Mouse (Mus musculus) layer of hippocampus, adult 11-12 months (tissue): ENCODE data around the gene Ddc.

Source experiments
- DNase-seq: peaks from one replicate; pipeline ENCODE4 v3.0.0; 2022; ENCODE audit warnings: low spot score

Ddc gene

DNA sequence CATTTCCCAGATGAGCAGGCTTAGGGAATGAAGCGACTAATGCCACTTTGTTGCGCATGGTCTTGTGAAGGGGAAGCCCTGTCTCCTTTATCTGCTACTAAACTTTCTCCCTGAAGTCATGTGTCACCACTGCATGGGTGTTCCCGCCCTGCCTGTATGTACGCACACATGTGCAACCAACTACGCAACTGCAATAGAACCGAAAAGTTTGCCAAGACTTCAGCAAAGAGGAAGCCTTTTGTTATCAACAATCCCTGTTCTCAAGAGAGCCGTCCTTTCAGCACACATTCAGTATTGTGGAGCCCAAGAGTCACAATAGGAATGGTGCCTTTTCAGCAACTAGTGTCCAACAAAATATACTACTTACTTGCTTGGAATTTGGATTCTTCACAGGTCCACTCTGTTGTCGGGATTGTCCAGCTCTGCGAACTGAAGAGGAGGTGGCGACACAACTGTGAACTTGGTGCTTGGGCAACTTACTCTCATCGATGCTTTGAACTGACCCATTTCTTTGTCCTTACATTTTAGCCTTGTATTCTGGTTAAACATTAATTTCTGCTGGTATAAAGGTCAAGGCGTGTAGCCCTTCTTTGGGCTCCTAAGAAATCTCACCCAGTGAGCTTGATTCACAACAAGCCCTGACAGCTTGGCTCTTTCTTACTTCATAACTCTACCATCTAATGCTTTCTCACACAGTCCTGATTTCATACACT, at the start of gene Ddc:
Gene Ddc, minus strand, starts transcription at position 500 of the 713 bp plus-strand sequence.
- no peak for DNase-seq

DNA sequence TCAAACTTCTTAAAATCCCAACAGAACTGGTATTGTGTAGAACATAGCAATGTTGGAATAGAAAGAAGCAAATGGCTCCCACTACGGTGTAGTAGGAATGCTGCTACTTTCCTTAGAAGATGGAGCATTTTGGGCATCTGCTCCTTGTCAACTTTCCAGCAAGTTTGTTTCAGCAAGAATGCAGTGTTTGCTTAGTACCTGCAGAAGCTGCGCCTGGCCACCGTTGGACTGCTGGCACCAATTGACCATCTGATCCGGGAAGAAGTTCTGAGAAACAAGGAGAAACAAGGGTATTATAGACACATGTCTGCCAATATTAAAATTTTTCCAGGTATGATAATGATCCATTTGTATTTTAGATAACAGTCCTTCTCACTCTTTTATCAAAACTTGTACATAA, 47.8 kb upstream of the Ddc start:
- DNase-seq: no peak

DNA sequence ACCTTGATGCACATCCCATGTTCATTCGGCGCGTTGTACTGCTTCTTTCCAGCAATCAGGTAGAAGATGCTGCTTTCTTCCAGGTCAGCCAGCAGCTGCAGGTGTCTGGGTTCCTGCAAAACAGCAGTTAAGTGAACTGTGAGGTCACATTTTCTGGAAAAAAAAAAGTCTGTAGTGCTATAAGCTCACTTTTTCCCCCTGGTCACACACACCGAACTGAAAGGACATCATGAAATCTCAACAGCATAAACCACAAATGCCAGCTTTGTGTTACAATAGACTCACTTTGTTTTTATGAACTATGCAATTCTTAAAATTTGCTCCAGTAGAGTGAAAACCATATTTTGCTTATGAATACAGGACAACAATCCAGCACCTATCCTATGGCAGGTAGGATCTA, 46.9 kb upstream of the Ddc start:
- DNase-seq: no peak

GRCm38 (mm10) chr11:11944082-11944349, 46.1 kb upstream of the Ddc start:
- no peak for DNase-seq

- DNase-seq: no peak
Measured at GRCm38 (mm10) chr11:11943240-11944081, 45.5 kb upstream of the Ddc start.

GRCm38 (mm10) chr11:11942320-11943217, 44.6 kb upstream of the Ddc start:
- DNase-seq: no peak

DNA sequence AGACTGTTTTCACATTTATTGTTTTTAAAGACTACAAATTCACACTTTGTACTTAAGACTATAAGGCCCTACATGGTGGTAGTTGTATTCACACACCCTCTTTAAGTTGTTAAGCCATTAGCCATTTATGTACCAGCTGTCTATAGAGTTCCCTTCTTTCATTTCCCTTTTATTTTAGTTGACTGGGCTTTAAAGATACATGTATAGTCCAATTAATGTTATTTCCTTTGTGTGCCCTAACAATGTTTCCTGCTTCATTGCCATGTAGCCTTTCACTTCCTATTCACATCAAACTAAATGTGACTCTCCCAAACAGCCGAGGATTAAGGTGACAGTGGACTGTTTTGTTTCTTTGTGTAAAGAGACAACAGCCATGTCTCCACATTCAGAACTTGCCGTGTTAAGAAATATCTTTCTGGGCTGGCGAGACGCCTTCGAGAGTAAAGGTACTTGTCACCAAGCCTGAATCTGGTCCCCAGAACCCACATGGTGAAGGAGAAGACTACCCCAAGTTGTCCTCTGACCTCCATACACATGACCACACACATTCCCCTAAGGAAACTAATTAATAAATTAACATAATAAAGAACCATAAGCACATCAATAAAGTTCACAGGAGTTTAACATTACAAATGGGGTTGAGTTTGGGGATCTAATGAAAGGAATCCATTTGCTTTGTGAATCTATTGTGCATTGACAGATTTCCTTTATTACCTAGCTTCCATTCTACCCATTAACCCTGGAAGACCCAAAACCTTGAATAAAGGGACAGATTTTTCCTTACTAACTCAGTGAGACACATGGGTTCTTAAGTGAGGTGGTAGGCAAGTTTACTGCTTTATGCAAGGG, 43.1 kb upstream of the Ddc start:
- DNase-seq: no peak

DNA sequence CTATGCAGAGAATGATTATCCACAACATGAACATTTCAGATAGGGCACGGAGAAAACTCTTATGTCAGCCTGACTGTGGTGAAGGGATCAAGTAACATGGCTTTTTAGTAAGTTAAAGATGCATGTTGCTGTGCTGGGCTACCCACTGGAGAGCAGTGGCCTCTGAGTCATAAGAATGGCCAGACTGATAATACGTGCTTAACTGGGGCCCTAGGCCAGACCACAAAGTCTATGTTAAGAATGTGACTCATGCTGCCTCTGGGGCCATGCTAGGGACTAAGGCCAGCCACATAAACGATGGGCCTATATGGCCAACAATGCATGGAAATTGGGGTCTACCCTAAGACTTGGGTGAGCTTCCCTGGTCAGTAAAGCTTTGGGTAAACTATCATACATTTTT, 41.7 kb upstream of the Ddc start:
- no peak for DNase-seq

GRCm38 (mm10) chr11:11938591-11938990, 40.6 kb upstream of the Ddc start:
- no peak for DNase-seq

DNA sequence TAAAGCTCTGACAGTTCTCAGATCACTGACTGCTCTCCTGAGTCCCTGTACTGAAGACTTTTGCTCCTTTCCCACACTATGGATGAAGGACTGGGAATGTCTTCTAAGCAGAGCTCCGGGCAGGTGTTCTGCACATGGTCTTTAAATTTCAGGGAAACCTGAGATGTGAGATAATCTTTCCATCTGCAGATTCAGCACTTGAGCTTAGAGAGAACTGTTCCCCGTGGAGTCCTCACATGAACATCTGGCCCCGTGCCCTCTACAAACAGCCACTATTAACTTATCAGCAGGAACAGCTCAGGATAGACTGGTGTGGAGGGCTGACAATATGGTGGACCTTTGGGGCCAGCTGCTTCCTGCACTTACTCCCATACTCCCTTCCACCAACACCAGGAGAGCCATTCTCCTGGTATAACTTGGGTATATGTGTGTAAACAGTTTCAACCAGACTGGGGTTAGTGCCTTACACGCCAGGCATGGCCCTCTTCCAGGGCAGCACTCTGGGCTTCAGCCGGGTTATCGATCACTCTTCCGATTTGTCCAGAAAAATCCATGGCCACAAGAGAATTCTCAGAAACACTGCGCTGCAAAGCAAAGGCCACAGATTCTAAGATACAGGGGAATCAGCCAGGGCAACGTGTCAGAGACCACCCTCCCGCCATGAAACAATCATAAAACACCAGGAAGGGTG, 39.5 kb upstream of the Ddc start:
- DNase-seq: no peak

DNA sequence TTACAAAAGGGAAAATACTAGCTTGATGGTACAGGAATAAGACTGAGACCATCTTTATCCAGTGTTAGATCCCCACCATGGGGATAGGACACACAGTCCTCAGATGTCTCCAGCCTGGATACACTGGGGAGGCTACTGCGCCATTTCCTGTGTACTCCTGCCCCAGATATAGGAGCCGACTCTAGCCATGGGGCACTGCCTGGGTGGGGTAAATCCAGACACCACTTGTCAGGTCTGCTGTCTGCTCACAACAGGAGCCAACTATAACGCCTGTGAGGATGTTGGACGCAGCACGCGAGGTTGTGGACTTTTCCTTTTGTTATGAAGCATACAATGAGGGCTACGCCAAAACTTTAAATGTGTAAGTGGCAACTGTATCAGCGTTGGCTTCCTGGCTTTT, 36.9 kb upstream of the Ddc start:
- DNase-seq: no peak

DNA sequence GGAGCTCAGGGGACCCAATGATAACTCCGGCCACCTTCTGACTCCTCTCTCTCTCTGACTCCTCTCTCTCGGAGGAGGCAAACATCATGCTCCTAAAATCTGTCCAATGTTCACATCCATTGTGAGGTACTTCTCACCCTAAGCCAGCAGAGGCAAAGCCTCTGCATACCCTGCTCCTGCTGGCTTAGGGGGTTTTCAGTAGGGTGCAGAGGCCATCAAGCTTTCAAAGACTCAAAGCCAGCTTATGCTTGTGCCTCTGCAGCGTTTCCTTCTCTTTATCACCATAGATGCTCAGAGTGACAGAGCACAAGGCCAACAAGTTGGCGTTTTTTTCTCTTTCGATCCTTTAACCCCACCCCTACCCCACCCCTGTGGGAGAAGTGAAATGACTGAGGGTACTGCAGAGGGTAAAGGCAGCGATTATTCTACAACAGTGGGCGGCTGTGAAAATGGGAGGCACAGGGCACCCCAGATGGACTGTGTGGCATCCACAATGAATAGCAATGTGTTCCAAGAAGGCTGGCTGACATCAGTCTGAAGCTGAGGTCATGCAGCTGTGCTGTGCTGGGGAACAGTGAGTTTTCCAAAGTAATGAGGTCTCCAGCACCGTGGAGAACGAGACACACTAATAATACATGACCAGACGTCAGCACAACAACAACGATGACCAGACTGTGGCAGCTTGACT, 34.3 kb upstream of the Ddc start:
- DNase-seq: peak; percentile 62

- no peak for DNase-seq
Measured at GRCm38 (mm10) chr11:11931688-11932087, 33.7 kb upstream of the Ddc start.

DNA sequence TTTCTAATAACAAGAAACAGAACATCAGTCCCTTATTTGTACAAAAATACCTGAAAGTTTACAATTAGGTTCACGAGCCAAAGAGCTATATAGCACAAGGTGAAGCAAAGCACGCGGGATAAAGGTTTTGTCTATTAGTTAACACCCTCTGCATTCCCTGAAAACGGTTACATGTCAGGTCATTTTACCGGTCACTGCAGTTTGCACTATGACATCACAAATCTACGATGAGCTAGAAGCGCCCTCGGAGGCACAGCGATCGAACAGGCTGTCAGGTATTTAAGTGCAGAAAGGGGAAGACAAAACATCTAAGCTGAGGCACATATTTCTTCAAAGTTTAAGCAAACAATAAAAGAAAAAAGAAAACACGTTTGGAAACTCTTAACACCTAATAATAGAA, 32.6 kb upstream of the Ddc start:
- no peak for DNase-seq

GRCm38 (mm10) chr11:11929059-11929458, 31.1 kb upstream of the Ddc start:
- no peak for DNase-seq

- DNase-seq: no peak
Measured at GRCm38 (mm10) chr11:11928586-11928985, 30.6 kb upstream of the Ddc start.

DNA sequence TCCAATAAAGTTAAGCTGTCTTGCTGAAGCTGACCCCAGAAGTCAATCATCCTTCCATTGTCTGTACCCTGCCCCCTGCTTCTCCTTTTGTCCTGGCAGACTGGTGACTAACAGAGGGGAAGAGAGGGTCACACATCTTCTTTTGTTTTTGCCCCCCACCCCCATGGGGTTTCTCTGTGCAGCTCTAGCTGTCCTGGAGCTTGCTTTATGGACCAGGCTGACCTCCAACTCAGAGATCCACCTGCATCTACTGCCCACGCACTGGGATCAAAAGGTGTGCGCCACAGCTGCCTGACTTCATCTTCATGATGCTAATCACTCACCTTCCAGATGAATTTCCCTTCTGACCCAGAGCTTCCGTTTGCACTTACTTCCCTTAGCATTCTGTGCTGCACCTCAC, 26.0 kb upstream of the Ddc start:
- no peak for DNase-seq

DNA sequence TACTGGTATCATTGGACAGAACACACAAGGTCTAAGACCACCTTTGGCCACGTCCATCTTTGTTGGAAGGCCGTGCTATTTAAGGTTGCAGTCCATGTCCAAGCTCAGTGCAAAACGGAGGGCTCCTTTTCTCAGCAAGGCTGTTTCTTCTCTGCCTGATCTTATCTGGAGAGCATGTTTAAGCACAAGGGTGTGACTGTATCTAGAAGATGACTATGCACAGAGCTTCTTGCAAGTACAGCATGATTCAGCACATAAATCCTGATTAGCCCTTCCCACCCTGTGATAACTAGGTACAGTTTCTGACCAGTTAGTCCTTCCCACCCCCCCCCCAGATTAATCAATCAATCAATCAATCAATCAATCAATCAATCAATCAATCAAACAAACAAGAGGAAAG, 25.4 kb upstream of the Ddc start:
- DNase-seq: no peak

DNA sequence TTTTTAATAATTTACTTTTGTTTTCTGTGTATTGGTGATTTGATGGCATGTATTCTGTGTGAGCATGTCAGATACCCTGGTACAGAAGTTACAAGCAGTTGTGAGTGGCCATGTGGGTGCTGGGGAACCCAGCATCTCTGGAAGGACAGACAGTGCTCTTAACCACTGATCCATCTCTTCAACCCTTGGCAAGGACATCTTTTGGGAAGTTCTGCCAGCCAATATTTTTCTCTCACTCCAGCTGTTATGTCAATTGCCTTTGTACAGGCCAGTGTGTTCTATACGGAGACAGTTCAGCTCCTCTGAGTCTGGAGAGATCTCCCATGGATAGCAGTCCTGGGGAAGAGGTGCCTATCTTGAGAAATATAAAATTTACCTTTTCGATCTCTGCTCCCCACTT, 24.2 kb upstream of the Ddc start:
- DNase-seq: no peak

DNA sequence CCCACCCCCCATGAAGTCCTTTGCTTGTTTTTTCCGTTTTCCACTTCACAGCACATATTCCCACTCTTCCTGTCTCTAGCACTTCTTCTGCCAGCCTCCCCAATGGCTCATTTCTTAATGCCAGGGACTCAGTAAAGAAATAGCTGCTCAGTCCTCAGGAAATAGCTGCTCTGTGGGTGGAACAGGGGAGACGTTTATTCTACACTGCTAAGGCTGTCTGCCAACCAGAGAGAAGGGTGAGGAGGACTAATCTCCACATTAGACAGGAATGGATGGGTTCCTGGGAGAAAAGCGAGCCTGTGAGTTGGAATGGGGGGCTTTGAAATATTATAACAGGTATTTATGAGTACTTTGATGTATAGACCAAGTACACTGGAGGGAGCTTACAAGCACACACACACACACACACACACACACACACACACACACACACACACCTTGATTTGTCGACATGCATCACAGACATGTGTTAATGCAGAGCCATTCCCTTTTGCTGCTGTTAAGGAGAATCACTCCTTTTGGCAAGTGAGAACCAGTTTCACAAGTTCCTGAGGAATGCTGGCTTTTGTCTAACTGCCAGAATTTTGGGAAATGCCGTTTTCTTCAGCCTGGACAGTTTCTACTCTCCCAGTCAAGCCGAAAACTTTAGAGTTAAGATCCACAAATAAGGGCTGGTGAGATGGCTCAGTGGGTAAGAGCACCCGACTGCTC, 9.9 kb upstream of the Ddc start:
- DNase-seq: no peak
